Mouse (Mus musculus): ENCODE results near the gene Ssr2.

The Ssr2 gene

DNA sequence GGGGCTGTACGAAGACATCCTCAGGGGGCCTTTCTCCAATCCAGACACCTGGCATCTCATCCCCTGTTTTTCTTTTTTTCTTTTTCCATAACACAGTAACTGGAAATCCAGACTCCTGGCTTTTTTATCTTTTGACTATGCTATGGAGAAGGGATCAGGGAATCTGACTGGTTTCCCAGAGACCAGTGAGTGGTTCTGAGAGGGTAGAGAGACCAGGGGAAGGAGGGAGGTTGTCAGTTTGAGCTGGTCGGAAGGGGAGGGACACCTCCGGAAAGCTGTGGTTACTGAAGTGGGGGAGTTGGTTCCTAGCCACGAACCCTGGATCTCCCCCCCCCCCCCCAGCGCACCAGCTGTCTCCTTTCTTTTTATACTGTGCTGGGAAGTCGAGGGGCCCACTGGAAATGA is 47.3 kb downstream of the Ssr2 start:
- in situ Hi-C loops (cut with MboI, MseI): no loop called here

GRCm38 (mm10) chr3:88623346-88624135 is 47.9 kb downstream of the Ssr2 start:
- in situ Hi-C loops (cut with MboI, MseI): no loop called here

DNA sequence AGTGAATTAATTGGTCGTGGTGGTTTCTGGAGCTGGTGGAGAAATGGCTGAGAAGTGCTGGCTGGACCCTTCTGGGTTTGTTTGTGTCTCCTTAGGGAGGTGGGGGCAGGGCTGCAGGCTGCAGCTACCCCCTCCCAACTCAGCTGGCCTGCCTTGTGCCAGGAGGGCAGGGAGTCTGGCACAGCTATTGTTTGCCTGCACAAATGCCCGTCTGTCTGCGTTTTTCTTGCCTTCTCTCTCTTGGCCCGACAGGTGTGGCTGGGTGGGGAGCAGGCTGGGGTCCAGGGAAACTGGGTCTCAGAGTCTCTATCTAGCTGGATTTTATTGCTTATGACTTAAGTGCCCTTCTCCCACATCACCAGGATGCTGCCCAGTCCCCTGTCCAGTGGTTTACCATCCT is 48.6 kb downstream of the Ssr2 start:
- in situ Hi-C loops (cut with MboI, MseI): no loop called here

DNA sequence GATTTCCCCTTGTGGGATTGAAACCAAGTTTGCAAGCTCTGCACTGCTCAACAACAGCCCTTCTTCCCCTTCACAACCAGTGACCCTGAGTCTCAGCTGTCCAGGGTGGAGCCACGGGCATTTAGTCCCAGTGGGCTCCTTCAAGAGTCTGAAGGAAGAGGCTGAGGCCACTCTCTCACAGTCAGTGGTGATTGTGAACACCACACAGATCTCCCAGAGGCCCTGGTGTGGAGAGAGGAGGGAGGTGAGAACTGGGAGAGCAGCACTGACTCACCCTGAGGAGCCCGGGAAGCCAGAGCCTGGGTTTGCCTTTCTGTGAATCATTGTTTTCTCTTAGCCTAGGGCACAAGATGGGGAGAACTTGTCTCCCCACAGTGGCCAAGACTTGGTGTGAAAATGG is 49.3 kb downstream of the Ssr2 start:
- in situ Hi-C loops (cut with MboI, MseI): loop anchor here (25.0 kb wide), 1 partner anchor 1612 kb away; the partner anchor contains the start of genes Creb3l4, Jtb and Slc39a1

GRCm38 (mm10) chr3:88625531-88625930 is 49.9 kb downstream of the Ssr2 start:
- in situ Hi-C loops (cut with MboI, MseI): loop anchor here (25.0 kb wide), 1 partner anchor 1612 kb away; the partner anchor contains the start of genes Creb3l4, Jtb and Slc39a1

DNA sequence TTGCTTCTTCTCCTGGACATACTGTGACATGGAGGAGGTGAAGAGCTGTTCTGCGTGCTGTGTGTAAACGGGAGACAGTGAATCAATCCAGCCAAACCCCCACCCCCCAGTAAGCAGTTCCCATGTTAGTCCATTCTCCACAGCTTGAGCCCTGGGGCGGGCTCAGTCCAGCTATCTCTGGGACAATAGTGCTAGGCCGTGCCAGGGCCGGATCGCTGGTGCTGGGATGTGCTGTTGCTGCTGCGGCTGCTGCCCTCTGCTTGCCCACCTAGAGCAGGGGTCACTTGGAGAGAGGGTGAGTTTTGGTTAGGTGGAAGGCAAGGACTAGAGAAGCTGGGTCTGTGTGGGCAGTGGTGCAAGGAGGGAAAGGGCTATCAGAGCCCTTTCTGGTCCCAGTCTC is 50.6 kb downstream of the Ssr2 start:
- in situ Hi-C loops (cut with MboI, MseI): loop anchor here (25.0 kb wide), 1 partner anchor 1611 kb away; the partner anchor contains the start of genes Creb3l4, Jtb and Slc39a1

- in situ Hi-C loops (cut with MboI, MseI): loop anchor here (25.0 kb wide), 1 partner anchor 1610 kb away; the partner anchor contains the start of genes Creb3l4, Jtb and Slc39a1
Observed at GRCm38 (mm10) chr3:88627114-88627513, 51.4 kb downstream of the Ssr2 start.

DNA sequence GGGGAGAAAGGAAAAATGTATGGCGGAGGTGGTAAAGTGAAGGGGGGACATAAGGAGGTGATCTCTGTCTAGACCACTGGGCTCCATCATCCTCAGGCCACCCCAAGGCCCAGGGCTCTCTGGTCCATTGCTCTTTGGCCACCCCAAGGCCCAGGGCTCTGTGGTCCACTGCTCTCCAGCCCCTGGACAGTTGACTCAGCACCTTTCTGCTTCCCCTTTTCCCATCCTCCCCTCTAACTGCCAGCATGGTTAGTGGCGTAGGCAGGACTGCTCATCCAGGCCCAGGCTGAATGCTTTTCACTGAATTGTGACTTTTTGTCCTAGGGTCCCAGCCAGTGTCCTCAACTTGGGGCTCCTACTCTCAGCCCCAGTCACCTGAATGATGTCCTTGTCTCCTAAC is 51.9 kb downstream of the Ssr2 start:
- in situ Hi-C loops (cut with MboI, MseI): loop anchor here (25.0 kb wide), 1 partner anchor 1610 kb away; the partner anchor contains the start of genes Creb3l4, Jtb and Slc39a1

DNA sequence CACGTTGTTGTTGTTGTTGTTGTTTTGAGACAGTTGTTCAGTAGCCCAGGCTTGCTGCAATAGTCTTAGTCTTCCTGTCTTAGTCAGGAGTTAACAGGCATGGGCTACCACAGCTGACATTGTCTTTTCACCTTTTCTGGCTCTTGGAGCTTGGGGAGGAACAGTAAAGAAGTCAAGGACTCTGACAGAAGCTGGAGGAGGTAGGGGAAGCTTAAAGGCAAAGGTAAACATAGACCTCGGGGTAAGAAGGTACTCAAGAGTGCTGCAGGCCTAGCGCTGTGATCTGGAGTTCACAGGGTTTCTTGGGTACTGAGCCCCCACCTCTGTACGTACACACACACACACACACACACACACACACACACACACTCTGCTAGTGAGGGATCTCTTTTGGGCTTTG is 53.1 kb downstream of the Ssr2 start:
- in situ Hi-C loops (cut with MboI, MseI): loop anchor here (25.0 kb wide), 1 partner anchor 1609 kb away; the partner anchor contains the start of genes Creb3l4, Jtb and Slc39a1

GRCm38 (mm10) chr3:88629244-88629643 is 53.6 kb downstream of the Ssr2 start:
- in situ Hi-C loops (cut with MboI, MseI): loop anchor here (25.0 kb wide), 1 partner anchor 1608 kb away; the partner anchor contains the start of genes Creb3l4, Jtb and Slc39a1

DNA sequence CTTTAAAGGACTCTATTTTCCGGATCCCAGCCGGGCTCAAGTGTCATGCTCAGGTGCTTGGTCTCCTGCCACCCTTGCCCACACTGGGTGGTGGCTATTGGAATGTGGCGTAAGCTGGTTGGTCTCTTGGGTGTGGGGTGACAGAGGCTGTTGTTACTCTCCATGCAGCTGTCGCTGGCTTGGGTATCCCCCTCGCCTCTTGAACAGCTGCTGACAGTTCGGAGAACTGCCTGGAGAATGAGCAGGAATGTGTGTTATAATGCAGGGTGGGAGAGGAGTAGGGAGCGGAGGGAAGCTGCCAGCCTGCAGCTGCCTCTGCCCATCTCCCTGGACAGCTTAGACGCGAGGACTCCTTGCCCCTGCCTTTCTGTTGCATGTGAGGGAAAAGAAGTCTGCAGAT is 54.3 kb downstream of the Ssr2 start:
- in situ Hi-C loops (cut with MboI, MseI): loop anchor here (5.0 to 25.0 kb wide), 3 partner anchors 67 to 1607 kb away; partner anchors contain the start of genes Creb3l4, Jtb and Slc39a1

DNA sequence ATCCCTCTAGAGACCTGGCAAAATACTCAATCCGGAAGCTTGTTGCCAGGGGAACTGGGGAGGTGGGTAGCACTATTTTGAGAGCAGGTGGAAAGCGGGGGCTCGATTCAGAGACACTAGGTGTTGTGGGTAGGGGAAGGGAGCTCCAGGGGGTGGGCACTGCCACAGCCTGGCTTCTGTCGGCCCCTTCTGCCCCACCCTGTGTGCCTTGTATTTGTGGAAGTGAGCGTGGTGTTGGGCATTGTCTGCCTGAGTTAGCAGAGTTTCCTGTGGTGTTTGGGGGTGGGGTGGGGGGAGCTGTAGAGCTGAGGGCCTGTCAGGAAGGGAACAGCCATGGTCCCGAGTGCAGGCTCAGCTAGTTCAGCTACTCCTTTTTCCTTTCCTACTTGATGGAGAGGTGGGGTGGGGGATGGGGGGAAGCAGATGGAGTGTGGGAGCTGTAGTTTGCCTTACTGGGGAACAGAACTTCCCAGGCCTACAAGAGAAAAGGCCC is 55.2 kb downstream of the Ssr2 start:
- in situ Hi-C loops (cut with MboI, MseI): loop anchor here (5.0 to 25.0 kb wide), 3 partner anchors 66 to 1606 kb away; partner anchors contain the start of genes Creb3l4, Jtb and Slc39a1

DNA sequence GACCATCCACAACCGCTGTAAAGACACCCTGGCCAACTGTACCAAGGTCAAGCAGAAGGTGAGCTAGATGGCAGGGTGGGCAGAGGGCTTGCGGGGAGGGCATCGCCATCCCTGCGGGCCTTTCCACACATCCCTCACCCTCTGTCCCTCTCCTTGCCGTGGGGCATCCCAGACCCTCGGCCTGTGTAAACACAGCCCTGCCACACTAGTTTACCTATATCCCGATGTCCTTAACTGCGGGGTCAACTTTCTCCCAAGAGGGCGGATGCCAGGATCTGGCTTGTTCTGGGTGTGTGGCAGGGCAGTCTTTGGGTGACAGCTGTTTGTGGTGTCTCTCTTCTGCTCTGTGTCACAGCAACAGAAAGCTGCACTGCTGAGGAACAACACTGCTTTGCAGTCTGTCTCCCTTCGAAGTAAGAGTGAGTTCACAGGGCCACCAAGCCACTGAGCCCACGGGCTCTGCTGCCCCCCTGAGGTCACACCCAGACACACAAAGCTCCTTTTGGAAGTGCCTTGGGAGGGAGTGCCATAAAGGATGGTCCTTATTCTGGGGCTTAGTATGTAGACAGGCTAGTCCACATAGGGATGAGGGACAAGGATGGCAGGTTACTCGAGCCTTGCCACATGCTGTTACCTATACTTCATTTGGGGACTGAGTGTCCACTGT is 56.4 kb downstream of the Ssr2 start:
- in situ Hi-C loops (cut with MboI, MseI): loop anchor here (5.0 to 25.0 kb wide), 3 partner anchors 65 to 1605 kb away; partner anchors contain the start of genes Creb3l4, Jtb and Slc39a1

DNA sequence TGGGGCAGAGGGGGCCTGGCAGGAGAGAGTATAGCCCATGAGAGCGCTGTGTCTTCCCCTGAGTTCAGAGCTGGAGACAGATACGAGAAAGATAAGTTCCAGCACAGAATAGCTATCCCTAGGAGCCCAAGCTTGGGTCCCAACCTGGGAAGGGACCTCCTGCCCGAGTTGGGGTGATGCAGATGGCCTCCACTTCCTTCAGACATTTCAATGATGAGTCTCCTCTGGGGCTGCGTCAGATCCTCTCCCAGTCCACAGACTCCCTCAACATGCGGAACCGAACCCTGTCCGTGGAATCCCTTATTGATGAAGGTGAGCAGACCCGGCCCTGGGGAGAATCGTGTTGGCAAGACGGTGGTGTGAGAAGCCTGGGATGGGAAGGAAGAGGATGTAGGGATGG is 57.4 kb downstream of the Ssr2 start:
- in situ Hi-C loops (cut with MboI, MseI): loop anchor here (5.0 to 25.0 kb wide), 3 partner anchors 64 to 1604 kb away; partner anchors contain the start of genes Creb3l4, Jtb and Slc39a1

- in situ Hi-C loops (cut with MboI, MseI): loop anchor here (5.0 to 25.0 kb wide), 3 partner anchors 33 to 1602 kb away; partner anchors contain the start of genes Creb3l4, Jtb and Slc39a1
Observed at GRCm38 (mm10) chr3:88635506-88636275, 60.0 kb downstream of the Ssr2 start.

- in situ Hi-C loops (cut with MboI, MseI): loop anchor here (5.0 to 25.0 kb wide), 3 partner anchors 34 to 1601 kb away; partner anchors contain the start of genes Creb3l4, Jtb and Slc39a1
Observed at GRCm38 (mm10) chr3:88636555-88636986, 60.9 kb downstream of the Ssr2 start.

- in situ Hi-C loops (cut with MboI, MseI): loop anchor here (5.0 to 25.0 kb wide), 3 partner anchors 35 to 1600 kb away; partner anchors contain the start of genes Creb3l4, Jtb and Slc39a1
Observed at GRCm38 (mm10) chr3:88637134-88637533, 61.5 kb downstream of the Ssr2 start.
